Mouse (Mus musculus): ENCODE measurements around the gene Cbln1. TPM values are rescaled to one million over a fixed set of nuclear protein-coding genes. Genes with fewer than 3 reads are reported as not detected.

Cbln1 gene
- polyA plus RNA-seq, 1 experiment from 2014 or later = 0.27 TPM

- no peak for ATAC-seq (ENCODE audit: insufficient number of reproducible peaks, low FRiP score)
- Histone ChIP-seq H3K9ac (no peak overlapping the region), H3K36me3 (no peaks in the 10 kb centered on the region), H3K4me1 (replicated peaks) (peaks cover 42% of the 10 kb centered on the region), H3K4me3 (peak overlapping the region; percentile 39), H3K27me3 (replicated peaks) (peaks cover 90% of the 10 kb centered on the region), H3K4me2 (peak overlapping the region; percentile 63), H3K27ac (ENCODE audit: poor library complexity, severe bottlenecking) (no peak overlapping the region), H3K9me3 (replicated peaks) (no peaks in the 10 kb centered on the region)
- WGBS = 1% methylated on average over 59 of the region's 59 CpGs
These were observed 2.2 kb downstream of the Cbln1 start for GRCm38 (mm10) chr8:87469931-87470833.

DNA sequence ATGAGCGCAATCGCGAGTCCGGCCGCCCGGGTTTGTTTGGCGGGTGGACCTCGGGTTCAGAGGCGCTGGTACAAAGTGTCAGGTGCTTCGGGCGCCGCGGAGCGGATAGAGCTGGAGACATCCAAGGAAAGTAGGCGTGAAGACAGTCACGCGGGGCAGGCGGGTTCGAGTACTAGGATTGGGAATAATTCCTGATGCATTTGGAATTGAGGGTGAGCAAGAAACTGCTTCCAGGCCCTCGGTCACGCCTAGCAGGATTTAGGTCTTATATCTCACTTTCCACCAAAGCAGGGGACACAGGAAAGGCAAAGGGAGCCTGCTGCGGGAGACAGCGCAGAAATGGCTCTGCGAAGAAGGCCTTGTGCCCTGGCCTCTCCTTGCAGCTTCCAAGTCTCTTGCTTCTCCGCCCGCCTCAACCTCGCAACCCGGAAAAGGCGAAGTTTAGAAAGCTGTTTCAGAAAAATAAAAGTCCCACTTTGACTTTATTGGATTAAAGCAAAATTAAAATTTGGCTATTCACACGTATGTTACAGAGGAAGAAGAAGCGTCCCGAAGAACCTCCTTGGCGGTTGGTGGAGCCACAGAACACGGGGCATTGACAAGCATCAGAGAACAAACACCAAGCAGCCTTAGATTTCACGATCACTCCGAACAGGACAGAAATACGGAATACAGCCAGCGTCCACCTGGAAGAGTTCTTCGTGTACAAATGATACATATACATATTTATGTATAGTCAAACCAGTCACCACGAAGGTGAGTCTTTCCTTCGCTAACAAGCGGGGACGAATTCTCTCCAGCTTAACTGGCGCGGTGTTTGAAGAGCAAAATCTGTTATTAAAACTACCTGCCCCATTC, 3.2 kb downstream of the Cbln1 start:
- 3% methylated on average over 45 of the region's 45 CpGs for WGBS
- Histone ChIP-seq H3K27ac (ENCODE audit: poor library complexity, severe bottlenecking) (no peak overlapping the region), H3K27me3 (replicated peaks) (peaks cover 91% of the 10 kb centered on the region), H3K4me2 (peak overlapping the region; percentile 63), H3K36me3 (no peaks in the 10 kb centered on the region), H3K4me1 (replicated peaks) (peaks cover 42% of the 10 kb centered on the region), H3K9ac (no peak overlapping the region), H3K4me3 (peak overlapping the region; percentile 39), H3K9me3 (replicated peaks) (no peaks in the 10 kb centered on the region)
- ATAC-seq (ENCODE audit: insufficient number of reproducible peaks, low FRiP score) = no peak

DNA sequence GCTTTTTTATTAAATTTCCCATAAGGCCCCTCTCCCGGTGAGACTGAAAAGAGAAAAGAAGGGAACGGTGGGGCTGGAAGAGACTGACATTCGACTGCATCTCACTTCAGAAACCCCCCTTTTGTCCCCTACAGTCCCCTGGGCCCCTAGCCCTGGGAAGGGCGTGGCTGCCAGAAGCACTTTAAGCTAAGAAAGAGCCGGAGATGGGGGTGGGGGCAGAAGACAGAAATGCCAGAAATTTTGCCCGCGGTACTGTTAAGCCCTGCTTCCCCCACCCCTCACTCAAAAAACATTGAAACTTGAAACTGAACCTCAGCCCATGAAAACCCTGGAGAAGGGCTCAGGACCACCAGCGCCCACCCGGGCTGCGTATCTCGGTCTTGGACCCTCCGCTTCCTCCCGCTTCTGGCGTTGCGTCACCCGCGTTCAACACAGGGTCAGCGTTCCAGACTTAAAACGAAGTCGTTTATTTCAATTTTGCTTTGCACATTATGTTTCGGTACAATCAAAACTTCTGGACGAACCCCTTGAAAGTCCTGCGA, 3.9 kb downstream of the Cbln1 start:
- H3K9ac ChIP-seq = 0 out of 2 replicates have a peak overlapping the region, but pooled peaks have one; percentile 32
- peaks cover 90% of the 10 kb centered on the region for H3K27me3 ChIP-seq (replicated peaks)
- H3K4me3 ChIP-seq = peak overlapping the region; percentile 25
- H3K4me2 ChIP-seq = peak overlapping the region; percentile 59
- 1% methylated on average over 23 of the region's 23 CpGs for WGBS
- H3K4me1 ChIP-seq (replicated peaks) = peaks cover 41% of the 10 kb centered on the region
- no peaks in the 10 kb centered on the region for H3K9me3 ChIP-seq (replicated peaks)
- H3K36me3 ChIP-seq = no peaks in the 10 kb centered on the region
- H3K27ac ChIP-seq (ENCODE audit: poor library complexity, severe bottlenecking) = no peak overlapping the region
- ATAC-seq (ENCODE audit: insufficient number of reproducible peaks, low FRiP score) = no peak

DNA sequence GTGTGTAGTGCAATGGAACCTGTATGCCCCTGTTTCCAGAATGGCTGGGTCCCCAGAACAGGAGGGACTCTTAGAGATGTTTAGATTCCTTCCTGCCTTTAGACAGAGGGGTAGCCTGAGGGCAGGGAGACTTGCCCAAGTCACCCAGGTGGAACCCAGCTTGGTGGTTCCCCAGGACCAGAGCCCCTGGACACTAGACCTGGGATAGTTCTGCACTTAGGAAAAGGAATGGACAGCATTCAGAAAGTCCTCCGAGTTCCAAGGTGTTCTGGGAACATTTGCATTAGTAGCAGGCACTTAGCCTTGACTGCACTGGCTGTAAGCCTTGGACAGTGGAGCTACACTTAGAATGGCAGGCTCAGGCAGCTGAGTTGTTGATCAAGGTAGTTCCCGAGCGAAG, 4.5 kb downstream of the Cbln1 start:
- Histone ChIP-seq H3K4me2 (no peak overlapping the region), H3K27me3 (replicated peaks) (peaks cover 87% of the 10 kb centered on the region)

DNA sequence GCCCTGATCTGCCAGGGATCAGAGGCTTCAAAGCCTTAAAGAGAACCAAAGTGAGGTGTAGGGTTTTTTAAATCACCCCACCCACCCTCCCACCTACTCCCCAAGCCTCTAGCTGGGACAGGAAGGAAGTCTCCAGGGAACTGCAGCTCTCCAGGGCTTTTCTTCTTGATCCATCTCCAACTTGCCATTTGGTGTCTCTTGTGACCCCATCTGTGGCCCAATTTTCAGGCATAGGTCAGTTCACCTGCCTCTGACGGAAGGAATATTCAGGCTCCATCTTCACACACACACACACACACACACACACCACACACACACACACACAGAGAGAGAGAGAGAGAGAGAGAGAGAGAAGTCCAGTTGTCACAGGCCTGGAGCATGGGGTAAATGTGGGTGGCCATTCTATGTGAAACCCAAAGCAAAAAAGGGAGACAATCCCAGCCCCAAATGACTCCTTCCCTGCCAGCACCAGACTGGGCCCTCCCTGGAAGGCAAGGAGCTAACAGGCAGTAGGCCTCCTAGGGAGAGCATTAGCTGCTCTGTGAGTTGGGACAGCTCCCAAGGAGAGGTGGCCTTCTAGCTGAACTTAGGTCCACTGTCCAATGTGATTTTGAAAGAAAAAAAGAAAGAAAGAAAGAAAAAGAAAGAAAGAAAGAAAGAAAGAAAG, 5.3 kb downstream of the Cbln1 start:
- Histone ChIP-seq H3K9ac (no peak overlapping the region), H3K4me2 (no peak overlapping the region), H3K9me3 (replicated peaks) (peaks cover 5% of the 10 kb centered on the region; the same call in 1 of the 2 replicates), H3K4me1 (replicated peaks) (peaks cover 34% of the 10 kb centered on the region), H3K4me3 (no peak overlapping the region), H3K27me3 (replicated peaks) (peaks cover 81% of the 10 kb centered on the region), H3K36me3 (no peaks in the 10 kb centered on the region), H3K27ac (ENCODE audit: poor library complexity, severe bottlenecking) (no peak overlapping the region)
- no peak for ATAC-seq (ENCODE audit: insufficient number of reproducible peaks, low FRiP score)
- WGBS = 60% methylated on average over 1 of the region's 1 CpGs

More for the DNA sequence above, 4.5 kb downstream of the Cbln1 start:
- no peak overlapping the region for H3K9ac ChIP-seq
- no peaks in the 10 kb centered on the region for H3K9me3 ChIP-seq (replicated peaks)
- WGBS = 24% methylated on average over 3 of the region's 3 CpGs
- peaks cover 35% of the 10 kb centered on the region for H3K4me1 ChIP-seq (replicated peaks)
- no peaks in the 10 kb centered on the region for H3K36me3 ChIP-seq
- no peak overlapping the region for H3K27ac ChIP-seq (ENCODE audit: poor library complexity, severe bottlenecking)
- H3K4me3 ChIP-seq = no peak overlapping the region
- no peak for ATAC-seq (ENCODE audit: insufficient number of reproducible peaks, low FRiP score)

DNA sequence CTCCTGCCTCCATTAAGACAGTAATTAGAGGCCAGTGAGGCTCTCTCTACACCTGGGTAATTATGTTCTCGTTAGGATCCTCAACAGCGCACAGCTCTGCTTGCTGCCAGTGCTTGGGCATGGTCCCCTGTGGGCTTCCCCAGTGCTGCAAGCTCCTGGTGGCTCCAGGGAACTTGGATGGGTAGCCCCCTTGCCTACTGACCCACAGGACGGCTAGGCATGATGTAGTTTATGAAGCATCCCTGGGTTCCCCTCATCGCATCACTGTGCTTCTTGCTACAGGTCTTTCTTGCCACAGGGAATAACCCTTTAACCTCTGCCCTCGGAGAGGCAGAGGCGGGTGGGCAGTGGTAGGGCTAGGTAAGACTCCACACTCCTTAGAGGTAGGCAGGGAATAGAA, 6.1 kb downstream of the Cbln1 start:
- Histone ChIP-seq H3K36me3 (no peaks in the 10 kb centered on the region), H3K4me3 (no peak overlapping the region)
- 61% methylated on average over 6 of the region's 6 CpGs for WGBS

DNA sequence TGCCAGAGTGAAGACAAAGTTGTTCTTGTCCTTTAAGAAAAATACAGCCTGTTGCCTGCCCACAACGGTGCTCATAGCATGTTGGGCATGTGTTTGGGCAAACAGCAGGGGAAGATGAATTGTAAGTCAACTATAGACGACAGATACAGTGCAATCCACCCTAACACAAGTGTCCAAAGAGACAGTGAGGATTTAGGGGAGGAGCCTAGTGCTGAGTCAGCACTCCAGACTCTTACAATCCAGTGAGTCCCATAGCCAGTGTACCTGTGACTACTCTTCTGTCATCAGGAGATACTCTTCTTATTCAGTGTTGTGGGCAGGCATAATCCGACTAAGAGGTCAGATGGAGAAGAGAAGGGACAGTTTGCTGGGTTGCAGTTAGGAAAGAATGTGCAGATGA, 8.0 kb downstream of the Cbln1 start:
- Histone ChIP-seq H3K9ac (no peak overlapping the region), H3K9me3 (replicated peaks) (peaks cover 5% of the 10 kb centered on the region; the same call in 1 of the 2 replicates), H3K4me2 (no peak overlapping the region), H3K4me1 (replicated peaks) (peaks cover 19% of the 10 kb centered on the region), H3K4me3 (no peak overlapping the region), H3K27ac (ENCODE audit: poor library complexity, severe bottlenecking) (no peak overlapping the region), H3K27me3 (replicated peaks) (peaks cover 56% of the 10 kb centered on the region), H3K36me3 (no peaks in the 10 kb centered on the region)
- ATAC-seq (ENCODE audit: insufficient number of reproducible peaks, low FRiP score) = no peak
- 70% methylated on average over 3 of the region's 3 CpGs for WGBS

More for the DNA sequence above, 6.1 kb downstream of the Cbln1 start:
- Histone ChIP-seq H3K9me3 (replicated peaks) (peaks cover 5% of the 10 kb centered on the region; the same call in 1 of the 2 replicates), H3K4me2 (no peak overlapping the region), H3K4me1 (replicated peaks) (peaks cover 33% of the 10 kb centered on the region), H3K27ac (ENCODE audit: poor library complexity, severe bottlenecking) (no peak overlapping the region), H3K9ac (no peak overlapping the region), H3K27me3 (replicated peaks) (peaks cover 74% of the 10 kb centered on the region)
- no peak for ATAC-seq (ENCODE audit: insufficient number of reproducible peaks, low FRiP score)

DNA sequence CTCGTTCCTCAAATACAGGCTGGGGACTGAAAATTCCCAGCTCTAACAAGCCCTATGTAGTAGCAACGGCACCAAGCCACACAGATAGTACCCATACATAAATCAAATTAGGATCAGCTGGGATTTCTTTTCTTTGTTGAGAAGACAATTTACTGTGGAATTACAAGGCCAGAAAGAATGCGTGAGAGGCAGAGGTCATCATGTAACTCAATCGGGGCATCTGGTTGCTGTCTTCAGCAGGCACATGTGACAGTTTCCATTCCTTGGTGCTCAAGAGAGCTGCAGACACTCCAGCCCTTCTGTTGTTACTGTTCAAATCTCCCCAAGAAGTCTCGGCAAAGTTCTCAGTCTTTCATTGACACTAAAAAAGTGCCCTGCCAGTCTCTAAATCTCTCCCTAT, 10.6 kb downstream of the Cbln1 start:
- H3K4me2 ChIP-seq = no peak overlapping the region
- no peaks in the 10 kb centered on the region for H3K36me3 ChIP-seq
- no peak overlapping the region for H3K9ac ChIP-seq
- no peak overlapping the region for H3K4me3 ChIP-seq
- ATAC-seq (ENCODE audit: insufficient number of reproducible peaks, low FRiP score) = no peak
- peaks cover 34% of the 10 kb centered on the region for H3K27me3 ChIP-seq (replicated peaks)
- peaks cover 8% of the 10 kb centered on the region; the same call in 1 of the 2 replicates for H3K4me1 ChIP-seq (replicated peaks)
- 34% methylated on average over 5 of the region's 5 CpGs for WGBS
- H3K9me3 ChIP-seq (replicated peaks) = peaks cover 13% of the 10 kb centered on the region; the same call in 1 of the 2 replicates
- no peak overlapping the region for H3K27ac ChIP-seq (ENCODE audit: poor library complexity, severe bottlenecking)

DNA sequence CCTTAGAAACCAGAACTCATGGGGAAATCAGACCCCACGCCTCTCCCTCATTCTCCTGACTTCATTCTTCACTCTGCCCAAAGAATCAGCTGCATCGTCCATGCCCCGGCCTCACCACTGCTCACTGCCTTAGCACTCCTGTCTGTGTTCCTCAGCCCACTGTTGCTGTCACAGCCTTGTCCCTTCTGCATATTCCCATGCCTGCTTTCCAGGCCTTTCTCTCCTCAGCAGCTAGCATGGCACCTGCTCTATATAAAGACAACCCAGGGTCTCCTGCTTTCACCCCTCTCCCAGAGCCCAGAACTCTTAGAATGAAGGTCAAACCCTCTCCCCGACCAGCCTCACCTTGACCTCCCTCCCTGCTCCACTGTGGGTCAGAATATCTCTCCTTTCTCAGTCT, 15.5 kb downstream of the Cbln1 start:
- 76% methylated on average over 4 of the region's 4 CpGs for WGBS
- Histone ChIP-seq H3K4me3 (no peak overlapping the region), H3K36me3 (no peaks in the 10 kb centered on the region), H3K27ac (ENCODE audit: poor library complexity, severe bottlenecking) (no peak overlapping the region), H3K27me3 (replicated peaks) (no peaks in the 10 kb centered on the region), H3K4me2 (no peak overlapping the region), H3K9me3 (replicated peaks) (0 out of 2 replicates have a peak, but pooled peaks cover 8% of the 10 kb centered on the region), H3K4me1 (replicated peaks) (peaks cover 28% of the 10 kb centered on the region), H3K9ac (no peak overlapping the region)
- ATAC-seq (ENCODE audit: insufficient number of reproducible peaks, low FRiP score) = no peak

DNA sequence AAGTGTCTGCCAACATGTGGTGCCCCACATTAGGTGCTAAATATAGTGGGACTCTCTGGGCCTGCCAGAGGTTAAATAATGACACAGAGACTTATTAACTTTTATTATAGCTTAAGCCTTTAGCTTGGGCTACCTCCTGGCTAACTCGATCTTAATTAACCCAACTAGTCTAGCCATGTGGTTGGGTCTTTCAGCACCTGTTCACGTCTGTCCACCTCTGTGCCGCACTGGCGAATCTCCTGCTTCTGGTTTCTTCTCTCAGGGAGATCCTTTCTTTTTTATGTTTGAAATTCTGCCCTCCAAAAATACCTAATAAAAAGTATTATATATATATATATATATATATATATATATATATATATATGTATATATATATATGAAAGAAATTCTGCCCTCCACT, 19.6 kb downstream of the Cbln1 start:
- ATAC-seq (ENCODE audit: insufficient number of reproducible peaks, low FRiP score) = no peak
- WGBS = 79% methylated on average over 4 of the region's 4 CpGs
- Histone ChIP-seq H3K4me1 (replicated peaks) (peaks cover 27% of the 10 kb centered on the region), H3K9me3 (replicated peaks) (0 out of 2 replicates have a peak, but pooled peaks cover 2% of the 10 kb centered on the region), H3K27me3 (replicated peaks) (no peaks in the 10 kb centered on the region), H3K27ac (ENCODE audit: poor library complexity, severe bottlenecking) (no peak overlapping the region), H3K36me3 (no peaks in the 10 kb centered on the region), H3K4me3 (no peak overlapping the region), H3K4me2 (no peak overlapping the region), H3K9ac (no peak overlapping the region)
